Mouse (Mus musculus): ENCODE data around the gene Gm17949.
A peak's percentile ranks its signal among the peaks of the same experiment; 100 is the strongest.

DNA sequence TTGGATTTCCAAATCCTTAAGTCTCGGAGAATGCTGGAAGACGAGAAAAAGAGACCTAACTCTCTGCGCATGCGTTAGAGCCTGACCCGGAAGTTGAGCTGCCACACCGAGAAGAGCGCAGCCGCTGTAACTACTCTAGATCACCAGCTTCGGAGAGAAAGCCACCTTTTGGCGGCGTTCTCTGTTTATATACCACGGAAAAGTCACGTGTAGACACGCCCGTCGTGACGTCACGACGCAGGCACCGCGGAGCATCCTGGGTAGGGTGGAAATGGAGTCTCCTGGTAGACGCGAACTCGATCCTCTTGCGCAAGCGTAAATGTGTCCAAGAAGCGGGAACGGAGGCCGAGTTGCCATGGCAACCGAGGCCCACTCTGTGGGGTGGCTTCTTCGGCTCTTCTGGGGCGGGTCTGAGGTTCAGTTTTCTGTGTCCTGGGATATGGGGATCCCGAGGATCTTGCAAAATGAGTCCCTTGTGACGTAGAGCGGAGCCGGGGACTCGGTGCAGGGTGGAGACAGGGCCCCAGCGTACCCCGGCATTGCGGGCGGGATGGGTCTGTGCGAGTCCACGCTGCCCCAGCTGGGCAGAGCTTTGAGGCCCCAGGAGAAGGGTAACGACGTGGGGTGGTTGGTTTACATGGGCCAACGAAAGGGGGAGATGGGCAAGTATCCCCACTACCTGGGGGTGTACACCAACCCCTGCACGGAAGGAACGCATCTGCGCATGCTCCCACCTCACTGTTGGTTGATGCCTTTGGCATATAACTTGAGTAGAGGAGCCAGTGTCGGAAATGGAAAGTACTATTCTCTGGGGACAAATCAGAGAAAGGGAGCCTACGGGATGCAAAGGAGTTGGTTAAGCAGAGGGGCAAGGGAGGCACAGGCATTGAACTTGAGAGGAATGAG, at the start of gene Gm17949, which contains the start of gene Gtf2f1:
- TF ChIP-seq CTCF (IDR thresholded peaks at IDR 0.05; ENCODE audit: borderline replicate concordance, control insufficient read depth, extremely low read depth, insufficient read depth, low read length, poor library complexity) (0 out of 2 replicates have a peak, but pooled peaks have one; percentile 43), POLR2A (IDR thresholded peaks at IDR 0.05; ENCODE audit: control insufficient read depth, extremely low read depth, insufficient read depth, low read length, poor library complexity) (peak; percentile 98)
